Mouse (Mus musculus) neutrophil, adult 59 days (primary cell): ENCODE data around the gene Aire. TPM values are rescaled to one million over a fixed set of nuclear protein-coding genes. Genes with fewer than 3 reads are reported as not detected.

Experiments used
- total RNA-seq, 2 experiments: library from RNA; stranded (reverse); gene quantifications; 1 replicate in 1 of 2; 2 replicates in 1 of 2; pipeline ENCODE4 v1.2.4; 2023

Aire gene
- total RNA-seq: under 1 TPM in 1 of 2 experiments, not detected in 1; 0.22 TPM

DNA sequence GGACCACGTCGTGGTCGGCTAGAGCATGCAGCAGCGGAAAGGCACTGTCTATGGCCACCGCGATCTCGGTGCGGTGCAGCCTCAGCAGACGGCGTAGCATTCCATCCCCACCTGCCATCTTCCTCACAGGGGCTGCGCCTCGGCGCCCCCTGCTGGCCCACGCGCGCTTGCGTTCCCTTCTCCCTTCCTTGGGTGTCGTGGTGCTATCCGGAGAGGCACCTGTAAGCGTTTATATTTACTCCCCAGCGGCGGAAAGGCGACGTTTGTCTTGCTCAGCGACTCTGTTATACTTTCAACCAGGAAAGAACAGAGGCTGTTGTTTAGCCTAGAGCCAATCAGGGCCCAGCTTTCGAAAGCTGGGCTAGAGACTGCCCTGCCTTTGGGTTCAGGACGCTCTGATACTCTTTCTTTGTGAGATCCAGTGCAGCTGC lies at the start of gene Aire:
TSS of gene Aire (minus strand) at position 205 of the 431 bp plus-strand sequence.

GRCm38 (mm10) chr10:78069101-78070011 lies 25.9 kb upstream of the Aire start, which contains the start of gene Icosl:
TSS of gene Icosl (plus strand) at chr10:78069302.

GRCm38 (mm10) chr10:78041647-78042046 lies 1.8 kb downstream of the Aire start, which contains the start of gene Dnmt3l:
TSS of gene Dnmt3l (plus strand) at chr10:78041947.

GRCm38 (mm10) chr10:78009945-78010293 lies 33.5 kb downstream of the Aire start, which contains the start of gene Pfkl:
TSS of gene Pfkl (minus strand) at chr10:78010083.

Other genes starting within 250 kb of the Aire start
- not detected for gene Gm9639, start 248.5 kb downstream of the Aire start, total RNA-seq
- gene Gm19668, start 244.5 kb downstream of the Aire start, total RNA-seq: not detected
- not detected for gene Gm9507, start 231.8 kb downstream of the Aire start, total RNA-seq
- gene Gm2696, start 228.9 kb downstream of the Aire start, total RNA-seq: not detected
- gene Krtap10-4, start 216.5 kb downstream of the Aire start, total RNA-seq: not detected
- gene Krtap10-10, start 207.7 kb downstream of the Aire start, total RNA-seq: not detected
- gene Gm36176, start 196.8 kb downstream of the Aire start, total RNA-seq: not detected
- not detected for gene Gm10318, start 190.8 kb downstream of the Aire start, total RNA-seq
- not detected for gene Gm3285, start 181.6 kb downstream of the Aire start, total RNA-seq
- gene Lrrc3, start 141.1 kb downstream of the Aire start, total RNA-seq: under 1 TPM; 0.11 to 0.31 TPM
- 100 to 1,000 TPM; 278 to 284 TPM for gene Trpm2, start 73.0 kb downstream of the Aire start, total RNA-seq
- 1 to 10 TPM; 9.5 to 9.7 TPM for gene 1810043G02Rik, start 65.1 kb downstream of the Aire start, total RNA-seq
- gene Pfkl, start 33.5 kb downstream of the Aire start, total RNA-seq: 10 to 100 TPM; 30.5 to 37.9 TPM
- gene Dnmt3l, start 1.7 kb downstream of the Aire start, total RNA-seq: 1 to 10 TPM; 2.0 to 4.1 TPM
- gene Icosl, start 25.7 kb upstream of the Aire start, total RNA-seq: 10 to 100 TPM; 47.1 to 50.3 TPM
- 10 to 100 TPM; 21.4 to 22.7 TPM for gene D10Jhu81e, start 126.2 kb upstream of the Aire start, total RNA-seq
- 1 to 10 TPM; 5.6 TPM for gene Pwp2, start 141.5 kb upstream of the Aire start, total RNA-seq
- 10 to 100 TPM; 55.0 to 61.2 TPM for gene Trappc10, start 201.0 kb upstream of the Aire start, total RNA-seq